Mouse (Mus musculus): ENCODE results near the gene Rfx2. TPM values are rescaled to one million over a fixed set of nuclear protein-coding genes. Genes with fewer than 3 reads are reported as not detected.
A peak's percentile ranks its signal among the peaks of the same experiment; 100 is the strongest.

Gene Rfx2
- polyA plus RNA-seq, 1 experiment from 2014 or later = 3.3 TPM

- peak overlapping the region; percentile 66 for H3K4me3 ChIP-seq (ENCODE audit: low read depth, low read length)
- H3K9me3 ChIP-seq (ENCODE audit: control insufficient read depth, low read length) = no peaks in the 10 kb centered on the region
- H3K4me2 ChIP-seq (replicated peaks; ENCODE audit: low read depth) = peak overlapping the region; percentile 100
- ATAC-seq (ENCODE audit: low FRiP score, low TSS enrichment) = peak; percentile 13
- peak overlapping the region; percentile 45; the same call in 1 of the 2 replicates for H3K27ac ChIP-seq (replicated peaks)
- peaks cover 6% of the 10 kb centered on the region for H3K4me1 ChIP-seq (replicated peaks; ENCODE audit: control insufficient read depth, insufficient read depth)
- DNase-seq (ENCODE audit: low spot score) = peak; percentile 63
- 1% methylated on average over 38 of the region's 51 CpGs for WGBS
- no peaks in the 10 kb centered on the region for H3K27me3 ChIP-seq (ENCODE audit: control insufficient read depth, insufficient read depth, low read length)
- H3K9ac ChIP-seq (ENCODE audit: low read length) = peak overlapping the region; percentile 78
- peak; percentile 78 for TF ChIP-seq CTCF (IDR thresholded peaks at IDR 0.05; ENCODE audit: low read depth)
- TF ChIP-seq EP300 (optimal IDR thresholded peaks at IDR 0.05) = no peak
- no peaks in the 10 kb centered on the region for H3K36me3 ChIP-seq (ENCODE audit: control insufficient read depth, insufficient read depth, low read length)
Measured at GRCm38 (mm10) chr17:56756703-56757399, 74.0 kb downstream of the Rfx2 start.

GRCm38 (mm10) chr17:56754271-56755185 is 76.3 kb downstream of the Rfx2 start:
- Histone ChIP-seq H3K4me2 (replicated peaks; ENCODE audit: low read depth) (peak overlapping the region; percentile 12), H3K9me3 (ENCODE audit: control insufficient read depth, low read length) (no peaks in the 10 kb centered on the region), H3K27me3 (ENCODE audit: control insufficient read depth, insufficient read depth, low read length) (no peaks in the 10 kb centered on the region), H3K9ac (ENCODE audit: low read length) (no peak overlapping the region), H3K4me3 (ENCODE audit: low read depth, low read length) (no peak overlapping the region), H3K4me1 (replicated peaks; ENCODE audit: control insufficient read depth, insufficient read depth) (no peaks in the 10 kb centered on the region; the same call in 1 of the 2 replicates), H3K27ac (replicated peaks) (no peak overlapping the region), H3K36me3 (ENCODE audit: control insufficient read depth, insufficient read depth, low read length) (no peaks in the 10 kb centered on the region)
- WGBS = 19% methylated on average over 36 of the region's 36 CpGs
- TF ChIP-seq EP300 (optimal IDR thresholded peaks at IDR 0.05) = no peak
- TF ChIP-seq CTCF (IDR thresholded peaks at IDR 0.05; ENCODE audit: low read depth) = no peak
- DNase-seq (ENCODE audit: low spot score) (no peak), ATAC-seq (ENCODE audit: low FRiP score, low TSS enrichment) (no peak)

- no peaks in the 10 kb centered on the region for H3K27me3 ChIP-seq (ENCODE audit: control insufficient read depth, insufficient read depth, low read length)
- TF ChIP-seq CTCF (IDR thresholded peaks at IDR 0.05; ENCODE audit: low read depth) = no peak
- TF ChIP-seq EP300 (optimal IDR thresholded peaks at IDR 0.05) = no peak
- DNase-seq (ENCODE audit: low spot score) = no peak
- H3K4me3 ChIP-seq (ENCODE audit: low read depth, low read length) = no peak overlapping the region
- H3K4me1 ChIP-seq (replicated peaks; ENCODE audit: control insufficient read depth, insufficient read depth) = no peaks in the 10 kb centered on the region; the same call in 1 of the 2 replicates
- H3K9me3 ChIP-seq (ENCODE audit: control insufficient read depth, low read length) = no peaks in the 10 kb centered on the region
- no peak overlapping the region for H3K9ac ChIP-seq (ENCODE audit: low read length)
- H3K4me2 ChIP-seq (replicated peaks; ENCODE audit: low read depth) = no peak overlapping the region
- no peak overlapping the region for H3K27ac ChIP-seq (replicated peaks)
- 28% methylated on average over 13 of the region's 15 CpGs for WGBS
- H3K36me3 ChIP-seq (ENCODE audit: control insufficient read depth, insufficient read depth, low read length) = no peaks in the 10 kb centered on the region
- no peak for ATAC-seq (ENCODE audit: low FRiP score, low TSS enrichment)
Measured at GRCm38 (mm10) chr17:56753452-56753851, 77.4 kb downstream of the Rfx2 start.

GRCm38 (mm10) chr17:56751404-56752072 is 79.3 kb downstream of the Rfx2 start:
- Histone ChIP-seq H3K4me1 (replicated peaks; ENCODE audit: control insufficient read depth, insufficient read depth) (no peaks in the 10 kb centered on the region; the same call in 1 of the 2 replicates), H3K4me2 (replicated peaks; ENCODE audit: low read depth) (peak overlapping the region; percentile 26; the same call in 1 of the 2 replicates), H3K36me3 (ENCODE audit: control insufficient read depth, insufficient read depth, low read length) (no peaks in the 10 kb centered on the region), H3K27me3 (ENCODE audit: control insufficient read depth, insufficient read depth, low read length) (no peaks in the 10 kb centered on the region), H3K9ac (ENCODE audit: low read length) (no peak overlapping the region), H3K27ac (replicated peaks) (no peak overlapping the region), H3K4me3 (ENCODE audit: low read depth, low read length) (peak overlapping the region; percentile 18), H3K9me3 (ENCODE audit: control insufficient read depth, low read length) (no peaks in the 10 kb centered on the region)
- TF ChIP-seq CTCF (IDR thresholded peaks at IDR 0.05; ENCODE audit: low read depth) = no peak
- TF ChIP-seq EP300 (optimal IDR thresholded peaks at IDR 0.05) = no peak
- peak; percentile 31 for ATAC-seq (ENCODE audit: low FRiP score, low TSS enrichment)
- peak; percentile 62 for DNase-seq (ENCODE audit: low spot score)
- WGBS = 41% methylated on average over 71 of the region's 71 CpGs

- Histone ChIP-seq H3K4me3 (ENCODE audit: low read depth, low read length) (no peak overlapping the region), H3K27ac (replicated peaks) (no peak overlapping the region), H3K9ac (ENCODE audit: low read length) (no peak overlapping the region), H3K9me3 (ENCODE audit: control insufficient read depth, low read length) (no peaks in the 10 kb centered on the region), H3K4me1 (replicated peaks; ENCODE audit: control insufficient read depth, insufficient read depth) (no peaks in the 10 kb centered on the region), H3K4me2 (replicated peaks; ENCODE audit: low read depth) (no peak overlapping the region), H3K27me3 (ENCODE audit: control insufficient read depth, insufficient read depth, low read length) (no peaks in the 10 kb centered on the region), H3K36me3 (ENCODE audit: control insufficient read depth, insufficient read depth, low read length) (no peaks in the 10 kb centered on the region)
- ATAC-seq (ENCODE audit: low FRiP score, low TSS enrichment) (no peak), DNase-seq (ENCODE audit: low spot score) (no peak)
- TF ChIP-seq EP300 (optimal IDR thresholded peaks at IDR 0.05) (no peak), CTCF (IDR thresholded peaks at IDR 0.05; ENCODE audit: low read depth) (no peak)
- 29% methylated on average over 5 of the region's 5 CpGs for WGBS
Measured at GRCm38 (mm10) chr17:56744173-56744572, 86.6 kb downstream of the Rfx2 start.
